Mouse (Mus musculus): ENCODE measurements around the gene Arhgap9.

DNA sequence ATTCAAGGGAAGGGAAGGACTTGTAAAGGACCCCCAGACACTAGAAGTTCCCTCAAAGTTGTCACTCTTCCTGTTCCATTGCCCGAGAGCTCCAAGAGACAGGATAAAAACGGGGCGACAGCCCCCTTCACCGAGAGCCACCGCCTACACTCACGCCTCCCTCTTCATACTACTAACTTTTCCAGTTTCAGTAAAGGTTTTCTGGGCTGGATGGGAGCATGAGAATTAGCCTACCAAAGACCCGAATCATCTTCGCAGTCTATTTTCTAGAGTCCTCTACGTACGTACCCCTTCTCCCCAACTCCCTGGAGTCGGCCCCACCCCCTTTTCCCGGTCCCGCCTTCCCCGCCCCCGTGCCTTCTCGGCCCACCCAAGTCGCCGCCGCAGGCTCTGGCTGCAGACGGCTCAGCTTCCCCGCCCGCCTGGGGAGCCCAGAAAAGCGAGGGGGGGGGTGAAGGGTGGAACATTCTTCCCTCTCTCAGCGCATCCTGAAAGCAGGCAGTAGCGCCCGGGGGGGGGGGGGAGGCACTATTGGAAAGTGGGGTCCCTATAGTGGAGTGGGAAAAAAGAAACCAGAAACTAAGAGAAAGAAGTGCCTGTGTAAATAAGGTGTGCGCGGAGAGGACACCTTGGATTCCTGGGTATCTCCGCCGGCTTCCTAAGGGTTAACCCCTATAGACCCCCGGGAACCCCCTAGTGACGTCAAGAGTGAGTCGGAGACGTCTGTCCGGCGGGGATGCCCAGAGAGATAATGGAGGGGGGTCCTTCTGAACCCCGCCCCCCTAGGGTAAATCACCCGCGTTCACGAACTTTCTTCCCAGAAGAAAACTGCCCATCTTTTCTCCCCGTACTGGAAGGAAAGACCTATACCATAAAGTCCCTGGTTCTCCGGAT, 18.2 kb downstream of the Arhgap9 start:
- TF ChIP-seq GATA2 (IDR thresholded peaks at IDR 0.05; ENCODE audit: borderline replicate concordance, low read depth, low read length) (no peak), CTCF (IDR thresholded peaks at IDR 0.05; ENCODE audit: low read depth, low read length) (no peak)
